Mouse (Mus musculus): Measurements from ENCODE around the gene Kif23.
A peak's percentile ranks its signal among the peaks of the same experiment; 100 is the strongest.

The Kif23 gene

GRCm38 (mm10) chr9:61946623-61947401 is at the start of gene Kif23:
Gene Kif23 (minus strand): TSS chr9:61946774.
- DNase-seq = peak; percentile 98

GRCm38 (mm10) chr9:61991158-61991557 is 44.6 kb upstream of the Kif23 start:
- no peak for DNase-seq

- DNase-seq = no peak
Observed at GRCm38 (mm10) chr9:61990738-61991137, 44.2 kb upstream of the Kif23 start.

GRCm38 (mm10) chr9:61986055-61986454 is 39.5 kb upstream of the Kif23 start:
- no peak for DNase-seq

GRCm38 (mm10) chr9:61985183-61985863 is 38.7 kb upstream of the Kif23 start:
- peak; percentile 48 for DNase-seq

- no peak for DNase-seq
Observed at GRCm38 (mm10) chr9:61982940-61983620, 36.5 kb upstream of the Kif23 start.

GRCm38 (mm10) chr9:61981876-61982275 is 35.3 kb upstream of the Kif23 start:
- DNase-seq = no peak

GRCm38 (mm10) chr9:61979983-61980382 is 33.4 kb upstream of the Kif23 start:
- DNase-seq = no peak

- DNase-seq = no peak
Observed at GRCm38 (mm10) chr9:61977258-61977945, 30.8 kb upstream of the Kif23 start.

GRCm38 (mm10) chr9:61972031-61972430 is 25.5 kb upstream of the Kif23 start:
- no peak for DNase-seq

GRCm38 (mm10) chr9:61971045-61971444 is 24.5 kb upstream of the Kif23 start:
- DNase-seq = no peak

GRCm38 (mm10) chr9:61967357-61967756 is 20.8 kb upstream of the Kif23 start:
- DNase-seq = no peak

GRCm38 (mm10) chr9:61965987-61966386 is 19.4 kb upstream of the Kif23 start:
- DNase-seq = no peak

- DNase-seq = peak; percentile 64
Observed at GRCm38 (mm10) chr9:61965411-61965930, 18.9 kb upstream of the Kif23 start.

- DNase-seq = no peak
Observed at GRCm38 (mm10) chr9:61963356-61963755, 16.8 kb upstream of the Kif23 start.

- no peak for DNase-seq
Observed at GRCm38 (mm10) chr9:61961181-61961580, 14.6 kb upstream of the Kif23 start.

- peak; percentile 35 for DNase-seq
Observed at GRCm38 (mm10) chr9:61960753-61961152, 14.2 kb upstream of the Kif23 start.

- DNase-seq = no peak
Observed at GRCm38 (mm10) chr9:61959921-61960569, 13.5 kb upstream of the Kif23 start.

GRCm38 (mm10) chr9:61954707-61955106 is 8.1 kb upstream of the Kif23 start:
- no peak for DNase-seq

- no peak for DNase-seq
Observed at GRCm38 (mm10) chr9:61952241-61952640, 5.7 kb upstream of the Kif23 start.

GRCm38 (mm10) chr9:61947402-61948346 is 1.1 kb upstream of the Kif23 start:
- DNase-seq = peak; percentile 83
